Mouse (Mus musculus) testis, adult 2 months (tissue): ENCODE measurements around the gene Phykpl.

ENCODE experiments used
- CTCF ChIP-seq: fragments of 200-500 bp; IDR thresholded peaks from 2 replicates; pipeline ENCODE4 v1.5.1; 2012; ENCODE audit warnings: low read depth, mild to moderate bottlenecking, inconsistent platforms, low read length, moderate library complexity; ENCODE audit not compliant: control insufficient read depth, insufficient read depth, insufficient replicate concordance
- POLR2A ChIP-seq: fragments of 200-500 bp; IDR thresholded peaks from 2 replicates; pipeline ENCODE4 v1.6.1; 2012; ENCODE audit warnings: low read depth, mild to moderate bottlenecking, inconsistent platforms, low read length, moderate library complexity; ENCODE audit not compliant: control insufficient read depth

DNA sequence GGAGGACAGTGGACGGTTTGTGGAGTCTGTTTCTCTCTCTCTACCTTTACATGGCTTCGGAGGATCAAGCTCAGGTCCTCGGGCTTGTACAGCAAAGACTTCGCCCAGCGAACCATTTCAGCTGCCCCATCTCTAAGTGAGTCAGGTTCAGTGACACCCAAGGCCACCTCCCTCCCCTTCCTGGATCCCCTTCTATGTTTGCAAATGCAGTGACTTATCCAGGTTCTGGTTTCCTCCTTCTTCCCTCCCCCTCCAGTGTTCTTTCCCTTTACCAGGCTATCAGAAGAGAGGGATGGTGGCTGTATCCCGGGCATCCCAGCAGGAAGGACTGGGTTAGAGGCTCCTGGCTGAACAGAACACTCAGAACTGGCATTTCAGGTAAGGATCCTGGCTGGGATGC lies 69.2 kb downstream of the Phykpl start:
- TF ChIP-seq POLR2A, result no peak
- TF ChIP-seq CTCF, result no peak
